Mouse (Mus musculus) hindbrain, embryonic 10.5 days (tissue): ENCODE data around the gene Echdc3. TPM values are rescaled to one million over a fixed set of nuclear protein-coding genes. Genes with fewer than 3 reads are reported as not detected.

Experiments
- DNase-seq: peaks from one replicate; pipeline ENCODE4 v3.0.0-alpha.2; 2017; ENCODE audit warnings: low spot score
- H3K27ac ChIP-seq: fragments of 300-500 bp; sonication (generic); 2 replicates; pipeline ENCODE4 v1.5.1; 2016; ENCODE audit warnings: mild to moderate bottlenecking, moderate library complexity
- H3K27me3 ChIP-seq: fragments of 300-500 bp; sonication (generic); 2 replicates; pipeline ENCODE4 v1.6.1; 2016; ENCODE audit warnings: mild to moderate bottlenecking; ENCODE audit not compliant: poor library complexity, insufficient read depth, severe bottlenecking
- H3K36me3 ChIP-seq: fragments of 300-500 bp; sonication (generic); 2 replicates; pipeline ENCODE4 v1.6.1; 2016; ENCODE audit warnings: mild to moderate bottlenecking, moderate library complexity
- H3K4me1 ChIP-seq: fragments of 300-500 bp; sonication (generic); replicated peaks from 2 replicates; pipeline ENCODE4 v1.6.1; 2016; ENCODE audit warnings: mild to moderate bottlenecking
- H3K4me3 ChIP-seq: fragments of 300-500 bp; sonication (generic); 2 replicates; pipeline ENCODE4 v1.5.1; 2016; ENCODE audit warnings: mild to moderate bottlenecking, moderate library complexity
- H3K9me3 ChIP-seq: fragments of 300-500 bp; sonication (generic); 2 replicates; pipeline ENCODE4 v1.6.1; 2016; ENCODE audit warnings: mild to moderate bottlenecking, moderate library complexity
- WGBS: fragments of 180-500 bp; shearing (Covaris S2); methylation state at CpG from one replicate; pipeline ENCODE4 v1.1.7; 2016; 5-methylcytosine and 5-hydroxymethylcytosine counted together
- polyA plus RNA-seq: library from polyadenylated mRNA; unstranded; fragments of >200 nt; fragmentation: Nextera tagmentation; extraction: Ambion mirVana; gene quantifications from 2 replicates; pipeline ENCODE4 v1.2.1, GENCODE M21; 2016

Gene Echdc3
- polyA plus RNA-seq, 1 experiment from 2014 or later = 2.6 TPM

DNA sequence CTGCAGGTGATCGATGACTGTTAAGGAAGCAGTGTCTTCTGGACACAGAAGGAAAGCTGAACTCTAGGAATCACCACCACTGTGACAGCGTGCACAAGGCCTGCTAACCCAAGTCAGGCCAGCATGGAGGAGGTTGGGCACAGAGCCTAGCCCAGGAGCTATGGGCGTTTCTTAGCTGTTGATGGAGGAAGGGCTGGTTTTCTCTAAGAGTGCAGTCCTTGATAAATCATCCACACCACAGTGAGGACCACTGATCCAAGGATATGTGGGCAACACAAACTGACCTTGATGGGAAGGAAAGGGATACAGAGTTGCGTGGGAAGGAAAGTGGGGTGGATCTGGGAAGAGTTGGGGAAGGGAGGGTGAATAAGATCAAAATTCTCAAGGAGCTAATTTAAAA lies 55.6 kb downstream of the Echdc3 start:
- WGBS = 89% methylated on average over 4 of the region's 4 CpGs
- DNase-seq = no peak
- Histone ChIP-seq H3K27ac (no peak overlapping the region), H3K9me3 (no peaks in the 10 kb centered on the region), H3K27me3 (no peaks in the 10 kb centered on the region), H3K4me3 (no peak overlapping the region), H3K4me1 (peaks cover 18% of the 10 kb centered on the region), H3K36me3 (no peaks in the 10 kb centered on the region)

DNA sequence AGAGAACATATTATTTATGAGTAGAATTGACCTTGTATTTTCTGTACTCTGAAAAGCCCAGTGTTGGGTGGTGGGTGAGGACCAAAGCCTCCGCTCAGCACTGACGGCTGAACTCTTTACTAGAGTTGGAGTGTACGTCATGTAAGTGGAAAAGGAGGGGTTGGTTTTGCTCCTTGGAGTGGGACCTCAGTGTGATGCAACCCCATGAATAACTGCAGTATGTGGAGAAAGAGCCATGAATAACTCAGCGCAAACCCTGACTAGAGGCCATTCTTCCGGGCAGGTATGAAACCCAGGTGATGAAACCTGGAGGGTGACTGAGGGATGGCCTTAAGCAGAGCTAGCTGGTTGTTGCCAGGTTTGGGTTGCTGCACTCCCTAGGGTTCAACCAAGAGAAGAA lies 63.0 kb downstream of the Echdc3 start:
- Histone ChIP-seq H3K27me3 (no peaks in the 10 kb centered on the region), H3K4me1 (no peaks in the 10 kb centered on the region)
- WGBS = 97% methylated on average over 5 of the region's 5 CpGs

DNA sequence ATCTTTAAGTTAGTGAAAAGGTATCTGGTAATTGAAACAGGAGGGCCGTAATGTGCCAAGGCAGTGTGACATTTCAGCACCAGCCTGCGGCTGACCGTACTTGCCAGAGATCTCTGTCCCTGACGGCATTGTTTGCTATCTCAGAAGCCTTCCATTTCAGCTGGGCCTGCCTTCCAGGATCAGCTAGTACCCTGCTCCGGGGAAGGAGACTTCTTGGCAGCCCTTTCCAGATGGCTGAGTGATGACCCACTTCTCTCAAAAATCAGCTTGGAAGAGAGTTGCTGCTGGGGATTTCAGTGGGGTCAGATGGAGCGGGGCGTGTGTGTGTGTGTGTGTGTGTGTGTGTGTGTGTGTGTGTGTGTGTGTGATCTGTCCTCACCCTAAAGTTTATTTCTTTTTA lies 65.9 kb downstream of the Echdc3 start:
- 89% methylated on average over 7 of the region's 7 CpGs for WGBS
- no peak overlapping the region for H3K27ac ChIP-seq
- no peaks in the 10 kb centered on the region for H3K4me1 ChIP-seq
- no peaks in the 10 kb centered on the region for H3K27me3 ChIP-seq
- H3K36me3 ChIP-seq = no peaks in the 10 kb centered on the region
- H3K4me3 ChIP-seq = no peak overlapping the region
- no peak for DNase-seq
- H3K9me3 ChIP-seq = no peaks in the 10 kb centered on the region

More for the DNA sequence above, 63.0 kb downstream of the Echdc3 start:
- DNase-seq = no peak
- H3K4me3 ChIP-seq = no peak overlapping the region
- no peaks in the 10 kb centered on the region for H3K9me3 ChIP-seq
- H3K36me3 ChIP-seq = no peaks in the 10 kb centered on the region
- H3K27ac ChIP-seq = no peak overlapping the region

DNA sequence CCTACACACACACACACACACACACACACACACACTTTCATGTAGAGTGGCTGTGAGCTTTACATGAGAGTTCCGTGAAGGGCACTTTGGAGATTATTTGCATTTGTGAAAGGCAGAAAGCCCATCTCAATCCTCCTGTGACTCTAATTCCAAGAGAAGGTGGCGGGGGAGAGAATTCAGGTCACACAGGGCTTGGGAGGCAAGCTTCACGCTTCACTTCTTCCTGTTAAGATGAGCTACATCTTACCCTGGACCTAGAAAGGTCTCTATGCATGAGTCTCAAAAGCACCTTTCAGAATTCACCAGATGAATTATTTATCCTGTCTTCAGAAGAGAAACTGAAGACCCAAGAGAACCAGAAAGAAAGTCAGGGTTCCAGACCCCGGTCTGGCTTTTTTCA lies 66.6 kb downstream of the Echdc3 start:
- Histone ChIP-seq H3K36me3 (no peaks in the 10 kb centered on the region), H3K4me1 (no peaks in the 10 kb centered on the region), H3K4me3 (no peak overlapping the region), H3K27me3 (no peaks in the 10 kb centered on the region), H3K27ac (no peak overlapping the region), H3K9me3 (no peaks in the 10 kb centered on the region)
- no peak for DNase-seq
- 80% methylated on average over 4 of the region's 4 CpGs for WGBS

DNA sequence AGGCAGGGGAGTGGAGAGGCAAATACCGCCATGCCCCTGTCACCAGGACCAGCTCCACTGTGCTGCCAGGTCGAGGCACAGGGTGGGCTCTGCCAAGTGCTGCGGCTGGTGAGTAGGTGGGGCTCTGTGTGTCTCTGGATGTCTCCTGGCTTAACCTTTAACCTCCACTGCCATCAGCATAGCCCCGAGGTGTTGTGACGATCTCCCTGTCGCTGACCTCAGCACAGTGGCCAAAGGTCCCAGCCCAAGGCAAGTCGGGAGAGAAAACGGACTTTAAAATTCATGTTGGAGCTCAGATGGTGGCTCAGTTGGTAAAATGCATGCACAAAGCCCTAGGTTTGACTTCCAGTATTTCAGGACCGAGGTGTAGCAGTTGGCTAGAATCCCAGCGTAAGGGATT lies 67.2 kb downstream of the Echdc3 start:
- Histone ChIP-seq H3K4me1 (no peaks in the 10 kb centered on the region), H3K9me3 (no peaks in the 10 kb centered on the region), H3K4me3 (no peak overlapping the region), H3K36me3 (no peaks in the 10 kb centered on the region), H3K27me3 (no peaks in the 10 kb centered on the region), H3K27ac (no peak overlapping the region)
- DNase-seq = no peak
- WGBS = 81% methylated on average over 10 of the region's 10 CpGs

DNA sequence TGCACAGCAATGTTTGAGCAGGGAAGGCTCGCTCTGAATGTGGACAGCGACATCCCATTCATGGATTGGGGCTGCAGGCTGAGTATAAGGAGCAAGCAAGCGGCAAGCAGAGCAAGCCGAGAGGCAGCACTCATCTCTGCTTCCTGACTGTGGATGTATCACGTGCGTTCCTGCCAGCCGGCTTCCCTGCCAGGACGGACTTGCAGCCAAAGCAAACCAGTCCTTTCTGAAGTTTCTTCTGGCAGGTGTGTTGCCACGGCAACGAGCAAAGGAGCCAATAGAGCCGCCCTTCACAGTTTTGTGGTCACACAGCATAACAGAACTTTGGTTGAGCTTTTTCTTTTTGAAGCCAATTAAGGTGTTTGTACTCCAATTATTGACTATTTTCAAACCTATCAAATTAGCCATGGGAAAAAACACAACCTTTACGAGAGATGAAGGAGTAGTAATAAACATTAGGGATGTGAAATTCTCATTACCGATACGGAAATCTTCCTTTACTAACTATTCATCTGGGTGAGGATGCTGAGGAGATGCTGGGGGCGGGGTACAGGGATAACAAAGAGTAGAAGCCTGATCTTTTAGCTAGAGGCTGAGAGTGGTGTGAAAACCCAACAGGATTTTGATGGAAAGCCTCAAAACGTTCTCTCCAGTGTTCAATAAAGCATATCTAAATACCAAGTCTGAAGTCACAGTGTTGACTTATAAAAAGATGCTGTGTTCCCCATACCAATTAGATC lies 69.7 kb downstream of the Echdc3 start:
- WGBS = 81% methylated on average over 16 of the region's 16 CpGs
- Histone ChIP-seq H3K4me1 (no peaks in the 10 kb centered on the region), H3K36me3 (no peaks in the 10 kb centered on the region), H3K9me3 (no peaks in the 10 kb centered on the region), H3K27ac (no peak overlapping the region), H3K4me3 (no peak overlapping the region), H3K27me3 (no peaks in the 10 kb centered on the region)
- no peak for DNase-seq

DNA sequence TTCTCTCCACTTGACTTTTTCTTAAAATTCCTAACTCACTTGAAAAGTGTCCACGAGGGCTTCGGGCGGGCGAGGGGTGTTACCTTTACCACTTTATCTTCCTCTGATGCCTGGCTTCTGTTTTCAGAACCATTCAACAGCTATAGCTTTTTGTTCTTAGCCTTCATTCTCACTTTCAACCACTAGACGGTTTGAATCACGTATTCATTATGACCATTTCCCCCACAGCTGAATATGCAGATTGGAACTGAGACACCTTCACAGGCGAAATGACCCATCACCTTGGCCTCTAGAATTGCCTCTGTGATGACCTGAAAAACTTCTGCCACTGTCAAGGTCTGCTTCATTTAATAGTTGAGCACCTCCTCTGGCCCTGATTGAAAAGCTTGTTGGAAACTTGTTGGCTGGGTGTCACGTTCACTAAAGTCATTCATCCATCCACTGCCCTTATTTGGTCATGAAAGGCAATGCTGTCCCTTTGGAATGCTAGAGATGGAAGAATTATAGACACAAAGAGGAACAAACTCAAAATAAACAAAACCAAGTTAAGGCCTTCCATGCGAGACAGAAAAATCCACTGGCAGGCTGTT lies 72.2 kb downstream of the Echdc3 start:
- H3K4me1 ChIP-seq = no peaks in the 10 kb centered on the region
- 86% methylated on average over 9 of the region's 9 CpGs for WGBS
- no peak for DNase-seq

More for the DNA sequence above, 72.2 kb downstream of the Echdc3 start:
- H3K4me3 ChIP-seq = no peak overlapping the region
- H3K36me3 ChIP-seq = no peaks in the 10 kb centered on the region
- H3K27ac ChIP-seq = no peak overlapping the region
- no peaks in the 10 kb centered on the region for H3K9me3 ChIP-seq
- H3K27me3 ChIP-seq = no peaks in the 10 kb centered on the region

Other genes with a start within 250 kb of the Echdc3 start
- 3.4 and 4.2 TPM in 2 replicates for gene Proser2, start 82.8 kb downstream of the Echdc3 start, polyA plus RNA-seq
- 9.3 and 11.6 TPM in 2 replicates for gene Usp6nl, start 109.6 kb upstream of the Echdc3 start, polyA plus RNA-seq